Mouse (Mus musculus) frontal cortex, postnatal 14 days (tissue): ENCODE results near the gene Tmigd3.
"Not testable (repeated sequence)": the region's sequence is repeated elsewhere in the genome, so short reads cannot be mapped to it uniquely, and the experiment has no call there.

Experiments
- DNase-seq, 2 experiments: peaks; one replicate each; pipeline ENCODE4 v3.0.0; 2022; ENCODE audit warnings: low spot score in 2 of 2

Gene Tmigd3

GRCm38 (mm10) chr3:105900266-105900665, 29.6 kb downstream of the Tmigd3 start:
- DNase-seq, result no peak

- DNase-seq, result no peak
Measured at GRCm38 (mm10) chr3:105900716-105901115, 30.0 kb downstream of the Tmigd3 start.

- no peak for DNase-seq
Measured at GRCm38 (mm10) chr3:105901468-105901867, 30.8 kb downstream of the Tmigd3 start.

DNA sequence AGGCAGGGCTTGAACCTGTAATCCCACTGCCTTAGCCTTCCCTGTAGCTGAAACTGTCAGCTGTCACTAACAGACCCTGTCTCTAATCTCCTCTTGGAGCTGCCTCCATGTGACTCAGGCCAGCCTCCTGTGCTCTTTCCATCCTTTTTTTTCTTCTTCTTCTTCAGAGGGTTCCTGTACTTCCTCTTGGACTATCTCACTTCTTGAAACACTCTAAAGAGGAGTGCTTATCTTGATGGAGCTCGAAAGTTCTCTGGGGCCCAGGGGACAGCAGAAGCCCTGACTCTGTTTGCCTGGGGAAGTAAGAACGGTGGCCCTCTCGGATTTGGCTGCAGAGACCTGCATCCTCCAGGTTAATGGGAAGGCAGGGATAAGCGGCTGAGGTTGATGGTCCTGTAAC, 33.5 kb downstream of the Tmigd3 start:
- no peak for DNase-seq

DNA sequence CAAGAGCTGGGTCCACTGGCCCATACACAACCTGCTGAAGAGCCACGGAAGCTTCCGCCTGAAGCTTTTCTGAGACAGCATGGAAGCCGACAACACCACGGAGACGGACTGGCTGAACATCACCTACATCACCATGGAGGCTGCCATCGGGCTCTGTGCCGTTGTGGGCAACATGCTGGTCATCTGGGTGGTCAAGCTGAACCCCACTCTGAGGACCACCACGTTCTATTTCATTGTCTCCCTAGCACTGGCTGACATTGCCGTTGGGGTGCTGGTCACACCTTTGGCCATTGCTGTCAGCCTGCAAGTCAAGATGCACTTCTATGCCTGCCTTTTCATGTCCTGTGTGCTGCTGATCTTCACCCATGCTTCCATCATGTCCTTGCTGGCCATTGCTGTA, 34.0 kb downstream of the Tmigd3 start:
- no peak for DNase-seq

DNA sequence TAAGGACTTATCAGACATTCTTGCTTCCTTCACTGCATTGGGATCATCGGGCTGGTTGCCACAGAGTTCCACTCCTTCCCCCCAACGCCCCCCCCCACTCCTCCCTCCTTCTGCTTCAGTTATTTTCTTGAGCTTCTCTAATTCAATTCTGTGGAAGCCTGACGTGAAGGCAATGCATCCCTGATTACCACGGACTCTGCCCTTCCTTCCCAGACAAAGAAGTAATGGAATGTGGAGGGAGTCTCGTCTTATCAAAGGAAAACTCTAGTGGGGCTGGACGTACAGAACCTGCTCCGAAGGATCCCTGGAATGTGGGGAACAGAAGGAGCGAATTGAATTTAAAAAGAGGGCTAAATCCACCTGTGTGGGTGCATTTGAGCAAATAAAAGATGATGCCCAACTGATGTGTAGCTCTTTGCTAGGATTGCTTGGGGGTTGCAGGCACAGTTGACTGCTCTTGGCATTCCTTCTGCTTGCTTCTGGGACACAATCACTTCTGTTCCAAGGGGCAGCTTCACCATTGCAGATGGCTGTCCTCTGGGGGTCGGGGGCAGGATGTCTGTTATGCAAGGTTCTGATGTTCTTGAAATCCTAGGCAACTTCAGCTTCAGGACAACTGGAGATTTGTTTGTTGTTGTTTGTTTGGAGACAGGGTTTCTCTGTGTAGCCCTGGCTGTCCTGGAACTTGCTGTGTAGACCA, 37.4 kb downstream of the Tmigd3 start:
- DNase-seq, result no peak

- DNase-seq, result no peak
Measured at GRCm38 (mm10) chr3:105908976-105909375, 38.3 kb downstream of the Tmigd3 start.

- no peak for DNase-seq
Measured at GRCm38 (mm10) chr3:105910519-105911190, 40.0 kb downstream of the Tmigd3 start.

DNA sequence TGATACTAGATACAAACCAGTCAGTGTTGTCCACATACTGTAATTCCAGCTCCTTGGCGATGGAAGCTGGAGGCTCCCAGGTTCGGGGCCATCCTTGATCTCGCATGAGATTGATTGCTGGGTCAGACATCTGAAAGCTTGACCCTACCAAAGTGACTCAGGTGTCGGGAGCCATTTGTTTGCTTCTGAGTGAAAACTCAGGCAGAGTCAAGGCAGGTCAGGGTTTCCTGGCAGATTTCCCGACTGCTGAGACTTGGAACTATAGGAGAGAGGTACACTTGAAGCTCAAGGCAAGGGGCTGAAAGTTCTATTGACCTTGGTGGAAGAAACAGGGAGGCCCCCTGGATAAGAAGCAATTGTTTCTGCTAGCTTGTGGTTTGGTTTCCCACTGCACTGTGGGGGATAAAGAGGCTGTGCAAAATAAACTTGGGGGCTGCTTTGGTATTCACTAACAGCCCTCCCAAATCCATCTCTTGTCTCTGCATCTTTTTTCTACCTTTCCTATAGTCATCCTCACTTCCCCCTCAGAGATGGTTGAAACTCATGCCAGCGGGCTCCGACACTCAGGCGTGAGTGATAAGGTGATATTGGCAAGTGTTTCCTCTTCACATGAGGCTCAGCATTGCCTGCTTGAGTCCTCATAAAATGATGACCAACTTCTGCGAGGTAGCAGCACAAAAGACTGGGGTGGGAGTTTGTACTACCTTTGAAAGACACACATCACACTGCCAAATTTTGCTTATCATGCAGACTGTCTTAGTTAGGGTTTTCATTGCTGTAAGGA, 41.6 kb downstream of the Tmigd3 start:
- no peak for DNase-seq

GRCm38 (mm10) chr3:105913839-105914681, 43.4 kb downstream of the Tmigd3 start:
- no peak for DNase-seq

GRCm38 (mm10) chr3:105915281-105915680, 44.6 kb downstream of the Tmigd3 start:
- no peak for DNase-seq

- DNase-seq, result not testable (repeated sequence)
Measured at GRCm38 (mm10) chr3:105916455-105916854, 45.8 kb downstream of the Tmigd3 start.

GRCm38 (mm10) chr3:105917656-105918354, 47.1 kb downstream of the Tmigd3 start:
- DNase-seq, result no peak

DNA sequence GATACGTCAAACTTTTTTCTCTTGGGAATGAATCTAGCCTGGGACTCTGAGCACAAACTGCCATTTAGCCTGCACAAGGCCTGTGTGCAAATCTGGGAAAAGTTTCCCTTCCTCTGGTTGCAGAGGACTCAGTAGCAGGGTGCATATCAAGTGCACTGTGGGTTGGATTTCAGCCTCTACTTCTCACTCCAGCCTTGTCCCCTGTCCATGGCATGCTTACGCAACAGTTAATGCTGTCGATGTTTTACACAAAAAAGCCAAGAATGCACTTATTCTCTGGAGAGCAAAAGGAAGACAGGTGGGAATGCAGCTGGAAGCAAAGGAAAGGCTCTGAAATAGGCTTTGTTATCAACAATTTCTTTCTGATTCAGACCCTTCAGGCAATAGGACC, 47.6 kb downstream of the Tmigd3 start:
- DNase-seq, result no peak

- not testable (repeated sequence) for DNase-seq
Measured at GRCm38 (mm10) chr3:105920743-105921142, 50.0 kb downstream of the Tmigd3 start.

- DNase-seq, result no peak
Measured at GRCm38 (mm10) chr3:105921959-105922358, 51.3 kb downstream of the Tmigd3 start.

- no peak for DNase-seq
Measured at GRCm38 (mm10) chr3:105924616-105925015, 53.9 kb downstream of the Tmigd3 start.

- DNase-seq, result no peak
Measured at GRCm38 (mm10) chr3:105927561-105928194, 57.0 kb downstream of the Tmigd3 start.

- no peak for DNase-seq
Measured at GRCm38 (mm10) chr3:105928195-105928569, 57.5 kb downstream of the Tmigd3 start.

- no peak for DNase-seq
Measured at GRCm38 (mm10) chr3:105928781-105929180, 58.1 kb downstream of the Tmigd3 start.

DNA sequence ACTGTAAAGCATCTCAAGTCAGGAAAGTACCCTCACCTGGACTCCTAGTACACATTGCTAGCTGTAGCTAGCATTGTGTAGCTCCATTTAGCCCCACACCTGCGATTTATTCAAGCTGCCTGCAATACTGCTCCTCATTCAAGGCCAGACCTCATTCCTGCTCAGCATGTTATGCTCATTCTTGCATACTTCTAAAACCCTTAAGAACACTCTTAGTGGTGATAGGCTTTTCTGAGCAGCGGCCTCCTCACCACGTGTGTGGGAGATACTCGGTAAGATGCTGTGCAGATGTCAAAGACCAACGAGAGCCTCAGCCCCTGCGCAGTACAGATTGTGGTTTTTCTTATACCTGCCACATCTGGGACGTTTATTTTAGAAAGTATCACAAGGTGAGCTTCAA, 59.1 kb downstream of the Tmigd3 start:
- no peak for DNase-seq
